Mouse (Mus musculus): ENCODE data around the gene Dnaic1.

Gene Dnaic1

GRCm38 (mm10) chr4:41568682-41569410 lies 729 bp upstream of the Dnaic1 start:
- DNase-seq (ENCODE audit: low read depth in 1 of 2, low spot score in 2 of 2): no peak

DNA sequence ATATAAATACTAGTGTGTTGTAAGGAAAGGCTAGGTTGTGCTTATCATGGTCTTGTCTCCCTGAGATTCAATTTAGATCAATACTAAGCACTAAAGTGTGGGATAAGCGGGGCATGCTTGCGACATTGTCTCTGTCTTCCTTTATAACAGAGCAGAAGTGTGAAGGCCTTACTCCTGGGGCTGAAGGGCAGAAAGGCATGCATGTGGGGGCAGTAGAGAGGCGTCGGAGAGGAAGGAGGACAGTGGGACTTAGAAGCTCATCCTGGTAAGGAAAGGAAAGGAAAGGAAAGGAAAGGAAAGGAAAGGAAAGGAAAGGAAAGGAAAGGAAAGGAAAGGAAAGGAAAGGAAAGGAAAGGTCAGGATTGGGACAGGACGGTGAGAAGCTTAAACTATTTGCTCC lies 1.9 kb downstream of the Dnaic1 start:
- no peak for DNase-seq (ENCODE audit: low read depth in 1 of 2, low spot score in 2 of 2)

DNA sequence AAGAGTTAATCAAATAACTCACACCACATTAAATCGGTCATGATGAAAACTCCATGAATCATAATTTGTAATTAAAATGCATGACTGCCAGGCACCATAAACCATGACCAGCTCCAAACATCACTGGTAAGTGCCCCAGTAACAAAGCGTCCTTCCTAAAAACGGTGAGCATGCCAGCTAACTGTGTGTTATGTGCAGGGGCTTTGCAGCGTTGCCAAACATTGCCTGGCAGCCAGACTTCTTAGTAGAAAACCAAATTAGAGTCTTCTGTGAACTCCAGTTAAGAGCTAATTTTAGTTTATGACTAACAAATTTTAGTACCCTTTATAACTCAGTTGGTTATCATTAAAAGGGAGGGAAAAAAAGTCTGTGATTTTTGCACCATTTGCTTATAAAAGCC lies 3.9 kb downstream of the Dnaic1 start:
- DNase-seq (ENCODE audit: low read depth in 1 of 2, low spot score in 2 of 2): no peak

DNA sequence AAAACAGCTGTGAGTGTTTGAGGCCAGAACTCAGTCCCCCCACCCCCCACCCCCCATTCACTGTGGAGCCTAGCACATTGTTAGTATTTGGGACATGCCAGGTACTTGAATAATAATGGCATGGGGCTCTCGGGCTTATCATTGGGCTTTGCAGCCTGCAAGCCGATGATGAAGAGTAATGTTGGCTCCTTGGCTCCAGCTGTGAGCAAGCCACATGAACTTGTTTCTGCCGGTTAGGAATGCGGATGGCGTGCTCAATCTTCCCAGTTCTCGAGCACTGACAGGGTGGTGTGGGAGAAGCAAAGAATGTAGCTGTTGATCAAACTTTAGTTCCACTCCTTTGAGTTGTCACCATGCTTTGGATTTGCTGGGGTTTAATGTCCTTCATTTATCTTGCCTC lies 6.3 kb downstream of the Dnaic1 start:
- DNase-seq (ENCODE audit: low read depth in 1 of 2, low spot score in 2 of 2): no peak

GRCm38 (mm10) chr4:41583353-41583752 lies 13.8 kb downstream of the Dnaic1 start:
- no peak for DNase-seq (ENCODE audit: low read depth in 1 of 2, low spot score in 2 of 2)

DNA sequence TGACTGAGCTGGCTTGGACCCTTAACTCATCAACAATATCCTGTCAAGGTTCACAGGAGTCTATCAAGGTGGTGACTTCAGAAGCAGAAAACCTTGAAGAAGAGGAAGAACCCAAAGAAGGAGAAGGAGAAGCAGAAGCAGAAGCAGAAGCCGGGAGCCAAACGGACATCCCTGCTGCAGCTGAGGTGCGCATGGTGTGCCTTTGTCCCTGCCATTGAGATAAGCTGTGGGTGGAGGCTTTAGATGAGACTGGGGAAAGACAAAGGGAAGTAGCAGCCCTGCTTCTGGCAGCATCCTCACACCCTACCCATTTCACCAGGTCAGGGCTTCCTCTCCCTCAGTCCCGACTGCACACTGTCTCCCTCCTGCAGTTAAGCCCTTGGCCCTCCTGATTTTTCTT lies 33.2 kb downstream of the Dnaic1 start:
- no peak for DNase-seq (ENCODE audit: low read depth in 1 of 2, low spot score in 2 of 2)

GRCm38 (mm10) chr4:41604476-41605396 lies 35.2 kb downstream of the Dnaic1 start:
- no peak for DNase-seq (ENCODE audit: low read depth in 1 of 2, low spot score in 2 of 2)

- DNase-seq (ENCODE audit: low read depth in 1 of 2, low spot score in 2 of 2): no peak
Observed at GRCm38 (mm10) chr4:41606784-41607183, 37.2 kb downstream of the Dnaic1 start.

DNA sequence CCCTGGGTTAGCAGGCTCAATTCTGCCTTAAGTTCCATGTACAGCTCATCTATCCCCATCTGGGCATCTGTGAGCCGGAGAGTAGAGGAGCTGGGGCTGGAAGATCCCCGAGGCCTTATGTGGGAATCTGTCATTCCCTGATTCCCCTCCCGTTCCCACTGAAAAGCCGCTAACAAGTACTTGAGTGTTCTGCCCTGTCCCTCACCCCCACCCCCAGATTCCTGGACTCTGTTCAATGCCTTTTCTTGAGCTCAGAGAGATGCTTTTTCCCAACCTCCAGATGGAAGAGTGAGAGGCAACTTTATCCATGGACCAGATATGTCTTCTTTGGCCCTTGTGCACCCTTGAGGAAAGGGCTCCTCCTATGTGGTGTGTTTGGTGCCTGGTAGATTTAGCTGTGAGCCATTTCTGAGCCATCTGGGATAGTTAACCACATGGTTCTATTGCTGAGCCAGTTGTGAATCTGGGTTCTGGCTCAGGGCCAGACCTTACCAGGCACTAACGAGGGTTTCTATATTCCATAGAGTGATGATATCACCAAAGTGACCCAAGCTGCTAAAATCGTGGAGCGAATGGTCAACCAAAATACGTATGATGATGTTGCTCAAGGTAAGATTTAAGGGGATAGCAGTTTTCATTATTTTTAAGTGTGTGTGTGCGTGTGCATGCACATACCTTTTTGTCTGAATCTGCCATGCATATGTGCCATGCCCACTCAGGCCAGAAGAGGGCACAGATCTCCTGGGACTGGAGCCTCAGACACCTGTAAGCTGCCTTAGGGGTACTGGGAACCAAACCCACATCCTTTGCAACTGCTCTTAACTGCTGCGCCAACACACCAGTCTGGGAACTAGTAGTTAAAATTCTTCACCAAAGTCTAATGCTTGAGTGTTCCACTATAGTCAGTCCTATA lies 40.4 kb downstream of the Dnaic1 start:
- no peak for DNase-seq (ENCODE audit: low read depth in 1 of 2, low spot score in 2 of 2)

DNA sequence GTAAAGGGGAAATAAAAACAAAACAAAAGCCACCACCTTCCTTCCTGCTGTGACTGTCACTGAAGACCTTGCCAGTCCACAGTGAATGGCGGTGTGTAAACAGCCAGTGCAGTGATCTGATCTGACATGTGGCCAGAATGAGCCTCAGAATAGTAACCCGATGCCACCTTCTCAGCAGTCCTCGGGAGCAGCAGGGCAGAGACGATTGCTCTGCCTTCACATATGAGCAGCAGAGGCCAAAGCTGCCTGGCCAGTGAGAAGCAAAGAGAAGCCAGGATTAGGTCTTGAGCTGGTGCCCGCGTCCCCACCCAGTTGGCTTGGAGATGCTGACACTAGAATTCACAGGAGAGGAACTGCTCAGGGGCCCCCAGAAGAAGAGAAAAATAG lies 41.0 kb downstream of the Dnaic1 start:
- no peak for DNase-seq (ENCODE audit: low read depth in 1 of 2, low spot score in 2 of 2)

DNA sequence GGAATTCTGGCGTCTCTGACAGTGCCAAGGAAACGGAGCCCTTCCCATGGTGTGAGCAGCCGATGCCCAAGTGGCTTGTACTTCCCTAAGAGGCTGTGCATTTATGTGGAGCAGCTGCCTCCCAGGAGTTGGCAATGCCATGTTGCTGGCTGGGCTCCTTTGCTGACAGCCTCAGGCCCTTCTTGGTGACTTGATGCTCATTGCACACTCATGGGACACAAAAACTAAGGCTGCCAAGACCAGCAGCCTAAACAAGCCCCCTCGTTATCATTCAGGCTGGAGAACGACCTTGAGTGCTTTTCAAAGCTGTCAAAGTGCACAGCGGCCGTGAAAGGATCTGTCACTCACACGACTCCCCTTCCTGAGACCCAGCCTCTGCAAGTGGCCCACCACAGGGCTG lies 42.6 kb downstream of the Dnaic1 start:
- DNase-seq (ENCODE audit: low read depth in 1 of 2, low spot score in 2 of 2): no peak

DNA sequence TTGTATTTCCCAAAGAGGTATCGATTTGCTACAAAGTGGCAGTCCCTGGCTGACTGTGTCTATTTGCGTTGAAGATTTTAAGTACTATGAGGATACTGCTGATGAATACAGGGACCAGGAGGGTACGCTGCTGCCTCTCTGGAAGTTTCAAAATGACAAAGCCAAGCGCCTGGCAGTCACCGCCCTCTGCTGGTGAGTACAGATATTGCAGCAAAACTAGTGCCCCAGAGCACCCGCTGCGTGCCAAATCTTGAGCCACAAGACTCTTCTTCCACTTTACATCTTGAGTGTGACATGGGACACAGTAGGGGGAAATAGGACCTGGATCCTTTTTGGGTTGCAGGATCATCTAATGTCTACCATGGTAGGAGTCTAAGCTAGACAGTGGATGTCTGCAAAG lies 44.6 kb downstream of the Dnaic1 start:
- peak; percentile 14 to 44 for DNase-seq (ENCODE audit: low read depth in 1 of 2, low spot score in 2 of 2)

GRCm38 (mm10) chr4:41615661-41616599 lies 46.4 kb downstream of the Dnaic1 start:
- no peak for DNase-seq (ENCODE audit: low read depth in 1 of 2, low spot score in 2 of 2)

DNA sequence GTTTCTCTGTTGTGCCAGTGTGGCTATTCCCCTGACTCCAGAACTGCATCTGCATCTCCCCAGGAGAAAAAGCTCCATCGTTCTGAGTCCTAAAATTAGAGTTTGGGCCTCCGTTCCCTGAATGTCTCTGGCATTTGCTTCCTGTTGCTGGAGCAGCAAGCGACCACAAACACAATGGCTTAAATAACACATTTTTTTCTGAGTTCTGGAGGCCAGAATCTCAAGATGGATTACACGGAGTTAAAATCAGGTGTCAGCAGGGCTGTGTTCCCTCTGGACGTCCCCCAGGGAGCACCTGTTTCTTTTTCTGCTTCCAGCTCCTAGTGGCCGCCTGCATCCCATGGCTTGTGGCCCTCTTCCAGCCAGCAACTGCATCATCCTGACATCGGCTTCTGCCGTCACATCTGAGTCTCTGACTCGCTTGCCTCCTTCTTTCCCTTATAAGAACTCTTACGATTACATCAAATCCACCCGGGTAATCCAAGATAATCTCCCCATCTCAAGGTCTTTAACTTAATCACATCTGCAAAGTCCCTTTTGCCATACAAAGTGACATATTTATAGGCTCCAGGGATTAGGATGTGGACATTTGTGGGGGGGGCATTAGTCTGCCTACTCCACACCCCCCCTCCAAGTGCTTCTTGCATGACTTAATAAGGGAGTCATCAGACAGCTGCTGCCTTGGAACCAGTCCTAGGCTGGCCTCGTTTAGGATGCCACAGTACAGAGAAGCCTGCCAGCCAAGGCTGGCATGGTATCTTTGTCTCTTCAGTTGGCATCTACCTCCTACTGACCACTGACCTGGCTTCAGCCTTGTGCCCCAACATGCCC lies 49.6 kb downstream of the Dnaic1 start:
- no peak for DNase-seq (ENCODE audit: low read depth in 1 of 2, low spot score in 2 of 2)

DNA sequence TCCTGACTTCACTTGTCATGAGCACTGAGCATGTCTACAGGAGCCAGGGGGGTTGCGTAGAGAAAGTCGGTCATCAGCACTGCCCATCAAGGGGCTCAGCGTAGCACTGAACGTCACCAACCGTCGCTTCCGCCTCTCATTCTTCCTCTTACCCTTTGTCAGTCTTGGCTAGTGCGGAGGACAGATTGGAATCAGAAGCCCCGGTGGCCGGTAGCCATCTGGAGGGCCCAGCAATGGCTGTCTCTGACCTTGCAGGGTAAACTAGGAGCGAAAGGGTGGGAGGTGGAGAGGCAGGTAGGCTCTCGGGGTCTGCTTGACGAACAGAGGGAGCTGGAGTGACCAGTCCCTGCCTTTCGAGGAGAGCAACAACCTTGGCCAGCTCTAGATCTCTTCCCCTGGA lies 52.5 kb downstream of the Dnaic1 start:
- DNase-seq (ENCODE audit: low read depth in 1 of 2, low spot score in 2 of 2): no peak

GRCm38 (mm10) chr4:41628202-41628927 lies 58.8 kb downstream of the Dnaic1 start:
- DNase-seq (ENCODE audit: low read depth in 1 of 2, low spot score in 2 of 2): peak; percentile 20 to 24

DNA sequence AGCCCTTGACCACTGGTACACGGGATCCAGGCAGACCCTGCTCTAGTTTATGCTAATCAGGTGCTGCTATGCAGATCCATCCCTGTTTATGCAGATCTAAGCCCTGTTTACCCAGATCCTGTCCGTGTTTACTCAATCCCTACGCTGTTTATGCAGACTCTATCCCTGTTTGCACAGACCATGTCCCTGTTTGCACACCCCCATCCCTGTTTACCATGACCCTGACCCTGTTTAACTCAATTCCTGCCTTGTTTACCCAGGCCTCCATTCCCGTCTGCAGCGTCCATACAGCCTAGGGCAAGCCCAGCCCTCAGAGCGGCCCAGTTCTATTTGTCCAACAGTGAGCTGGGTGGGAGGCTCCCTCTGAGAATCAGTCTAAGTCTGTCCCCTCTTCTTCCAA lies 60.6 kb downstream of the Dnaic1 start:
- DNase-seq (ENCODE audit: low read depth in 1 of 2, low spot score in 2 of 2): no peak

DNA sequence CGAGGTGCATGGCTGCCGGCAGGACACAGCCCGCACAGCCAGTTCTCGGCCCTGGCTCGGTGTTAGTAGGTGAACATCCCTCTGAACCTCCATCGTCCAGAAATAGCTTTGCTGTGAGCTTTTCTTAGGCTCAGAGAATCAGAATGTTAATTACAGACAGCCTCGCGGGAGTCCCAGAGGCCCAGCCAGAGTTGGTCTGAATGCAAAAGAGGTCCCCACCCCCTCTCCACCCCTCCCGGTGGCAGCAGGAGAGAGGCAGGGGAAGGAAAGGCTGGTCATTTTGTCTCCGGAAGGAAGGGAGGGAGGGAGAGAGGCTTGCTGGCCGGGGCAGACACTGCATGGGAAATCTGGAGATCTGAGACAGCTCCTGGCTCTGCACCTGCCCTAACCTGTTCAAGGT lies 61.8 kb downstream of the Dnaic1 start:
- no peak for DNase-seq (ENCODE audit: low read depth in 1 of 2, low spot score in 2 of 2)

GRCm38 (mm10) chr4:41633001-41633400 lies 63.4 kb downstream of the Dnaic1 start:
- no peak for DNase-seq (ENCODE audit: low read depth in 1 of 2, low spot score in 2 of 2)

Data from monocyte, adult 2 months (primary cell).